Mouse (Mus musculus) cerebellum, adult 18-20 months (tissue): ENCODE data around the gene Ube2b.
A peak's percentile ranks its signal among the peaks of the same experiment; 100 is the strongest.

Experiments
- DNase-seq, 2 experiments: peaks; one replicate each; pipeline ENCODE4 v3.0.0; 2021

Ube2b gene

GRCm38 (mm10) chr11:52000290-52000962, at the start of gene Ube2b:
Gene Ube2b (minus strand): TSS chr11:52000762.
- DNase-seq, result peak; percentile 94 to 98

GRCm38 (mm10) chr11:52046446-52047165, 46.0 kb upstream of the Ube2b start:
- DNase-seq, result no peak

- DNase-seq, result no peak
These were observed 43.6 kb upstream of the Ube2b start for GRCm38 (mm10) chr11:52044156-52044555.

- DNase-seq, result no peak
These were observed 42.7 kb upstream of the Ube2b start for GRCm38 (mm10) chr11:52043224-52043623.

GRCm38 (mm10) chr11:52037659-52038058, 37.1 kb upstream of the Ube2b start:
- DNase-seq, result no peak

- no peak for DNase-seq
These were observed 35.3 kb upstream of the Ube2b start for GRCm38 (mm10) chr11:52035905-52036304.

- DNase-seq, result no peak
These were observed 33.4 kb upstream of the Ube2b start for GRCm38 (mm10) chr11:52033953-52034352.

GRCm38 (mm10) chr11:52032356-52032755, 31.8 kb upstream of the Ube2b start:
- DNase-seq, result no peak

GRCm38 (mm10) chr11:52018217-52018616, 17.7 kb upstream of the Ube2b start:
- DNase-seq, result no peak

- DNase-seq, result no peak
These were observed 11.0 kb upstream of the Ube2b start for GRCm38 (mm10) chr11:52011541-52011940.

GRCm38 (mm10) chr11:52011011-52011410, 10.4 kb upstream of the Ube2b start:
- DNase-seq, result no peak

GRCm38 (mm10) chr11:52005586-52005985, 5.0 kb upstream of the Ube2b start:
- DNase-seq, result no peak

- DNase-seq, result peak; percentile 90 to 95
These were observed 3.4 kb upstream of the Ube2b start, which contains the start of gene Cdkl3 for GRCm38 (mm10) chr11:52003772-52004528. Gene Cdkl3 (plus strand): TSS chr11:52004221.

GRCm38 (mm10) chr11:52003505-52003771, 2.9 kb upstream of the Ube2b start:
- DNase-seq, result no peak

GRCm38 (mm10) chr11:52002842-52003504, 2.4 kb upstream of the Ube2b start:
- no peak for DNase-seq

- DNase-seq, result no peak
These were observed 1.3 kb upstream of the Ube2b start for GRCm38 (mm10) chr11:52001861-52002260.

GRCm38 (mm10) chr11:52001341-52001740, 779 bp upstream of the Ube2b start:
- peak in 1 of 2 experiments; percentile 21 for DNase-seq

- peak; percentile 58 to 62 for DNase-seq
These were observed 812 bp downstream of the Ube2b start for GRCm38 (mm10) chr11:51999611-52000289.

GRCm38 (mm10) chr11:51971644-51972043, 28.9 kb downstream of the Ube2b start:
- no peak for DNase-seq

- DNase-seq, result no peak
These were observed 31.1 kb downstream of the Ube2b start for GRCm38 (mm10) chr11:51969511-51969910.

GRCm38 (mm10) chr11:51968896-51969295, 31.7 kb downstream of the Ube2b start:
- DNase-seq, result no peak
